Mouse (Mus musculus) stomach, embryonic 16.5 days (tissue): ENCODE measurements at regions not wholly inside any gene's neighbourhood (a gene's known extent, or its start where the extent isn't known, plus 50 kb on each side); places are given as distances from the start of the nearest gene placed in this dataset.

Experiments used
- ATAC-seq: fragments of 200-750 bp; cut with Nextera tagmentation; 2 replicates; pipeline ENCODE4 v1.8.0; 2017; ENCODE audit warnings: moderate number of reproducible peaks, moderate TSS enrichment; ENCODE audit not compliant: insufficient read depth, low FRiP score
- H3K27ac ChIP-seq: fragments of 300-500 bp; sonication (generic); 2 replicates; pipeline ENCODE4 v1.5.1; 2014; ENCODE audit warnings: low read length
- H3K27me3 ChIP-seq: fragments of 300-500 bp; sonication (generic); 2 replicates; pipeline ENCODE4 v1.6.1; 2014; ENCODE audit warnings: low read length, control low read depth, mixed read lengths; ENCODE audit not compliant: control insufficient read depth, insufficient read depth
- H3K36me3 ChIP-seq: fragments of 300-500 bp; sonication (generic); 2 replicates; pipeline ENCODE4 v1.6.1; 2014; ENCODE audit warnings: low read length; ENCODE audit not compliant: control insufficient read depth, insufficient read depth
- H3K4me1 ChIP-seq: fragments of 300-500 bp; sonication (generic); 2 replicates; pipeline ENCODE4 v1.6.1; 2014; ENCODE audit warnings: low read length, control low read depth, mixed read lengths; ENCODE audit not compliant: control insufficient read depth, insufficient read depth
- H3K4me2 ChIP-seq: fragments of 300-500 bp; sonication (generic); 2 replicates; pipeline ENCODE4 v1.6.1; 2014; ENCODE audit warnings: low read depth, low read length, mixed read lengths
- H3K4me3 ChIP-seq: fragments of 300-500 bp; sonication (generic); replicated peaks from 2 replicates; pipeline ENCODE4 v1.5.1; 2014; ENCODE audit warnings: mild to moderate bottlenecking, low read length
- H3K9ac ChIP-seq: fragments of 300-500 bp; sonication (generic); 2 replicates; pipeline ENCODE4 v1.6.1; 2014; ENCODE audit warnings: low read length
- H3K9me3 ChIP-seq: fragments of 300-500 bp; sonication (generic); replicated peaks from 2 replicates; pipeline ENCODE4 v1.6.1; 2016; ENCODE audit warnings: low read length, control low read depth; ENCODE audit not compliant: control insufficient read depth
- WGBS: fragments of 180-500 bp; shearing (Covaris S2); extraction: QIAGEN DNeasy Blood & Tissue Kit; methylation state at CpG from one replicate; pipeline ENCODE4 v1.1.7; 2014; 5-methylcytosine and 5-hydroxymethylcytosine counted together

DNA sequence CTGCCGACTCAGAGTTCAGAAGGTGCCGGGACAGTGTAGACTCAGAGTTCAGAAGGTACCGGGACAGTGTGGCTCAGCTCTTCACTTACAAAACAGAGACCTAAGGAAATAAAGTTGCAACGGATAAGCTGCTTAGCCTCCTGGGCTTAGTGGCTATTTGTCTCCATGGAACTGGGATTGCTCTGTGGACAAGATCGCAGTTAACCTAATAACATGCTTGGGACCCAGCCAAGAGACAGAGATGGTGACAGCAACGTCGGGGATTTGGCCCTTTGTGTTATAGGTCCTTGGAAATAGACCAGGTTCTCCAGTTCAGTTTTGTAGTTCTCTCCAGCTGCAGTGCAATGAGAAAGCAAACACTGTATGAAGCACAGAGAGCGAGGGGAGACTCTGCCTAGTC is 549.1 kb upstream of the Adam5 start:
- H3K27me3 ChIP-seq = no peaks in the 10 kb centered on the region
- H3K36me3 ChIP-seq = no peaks in the 10 kb centered on the region
- no peak overlapping the region for H3K9ac ChIP-seq
- H3K4me2 ChIP-seq = no peak overlapping the region
- WGBS = 55% methylated on average over 8 of the region's 8 CpGs
- ATAC-seq = no peak
- no peaks in the 10 kb centered on the region for H3K9me3 ChIP-seq
- no peak overlapping the region for H3K4me3 ChIP-seq
- no peaks in the 10 kb centered on the region for H3K4me1 ChIP-seq
- no peak overlapping the region for H3K27ac ChIP-seq

DNA sequence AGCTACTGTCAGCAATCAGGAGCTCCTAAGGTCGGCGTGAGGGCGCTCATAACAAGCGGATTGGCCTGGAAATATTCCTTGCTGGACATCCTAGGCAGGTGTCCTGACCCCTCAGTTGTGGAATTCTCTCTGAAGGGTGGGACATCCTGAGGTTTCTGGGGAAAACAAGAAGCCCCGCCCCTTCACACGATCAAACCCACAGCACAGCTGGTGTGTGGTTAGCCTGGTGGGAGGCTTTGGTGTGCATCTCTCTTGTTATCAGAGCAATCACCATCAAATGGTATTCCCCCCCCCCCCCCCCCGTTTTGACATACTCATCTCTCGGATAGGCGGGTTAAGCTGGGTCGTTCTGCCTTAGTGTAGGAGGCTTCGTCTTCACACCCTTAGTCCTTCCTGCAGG is 546.8 kb upstream of the Adam5 start:
- 42% methylated on average over 9 of the region's 11 CpGs for WGBS
- no peaks in the 10 kb centered on the region for H3K27me3 ChIP-seq
- H3K27ac ChIP-seq = no peak overlapping the region
- H3K4me2 ChIP-seq = no peak overlapping the region
- ATAC-seq = no peak
- H3K9ac ChIP-seq = no peak overlapping the region
- no peaks in the 10 kb centered on the region for H3K4me1 ChIP-seq
- H3K9me3 ChIP-seq = no peaks in the 10 kb centered on the region
- H3K36me3 ChIP-seq = no peaks in the 10 kb centered on the region
- no peak overlapping the region for H3K4me3 ChIP-seq

DNA sequence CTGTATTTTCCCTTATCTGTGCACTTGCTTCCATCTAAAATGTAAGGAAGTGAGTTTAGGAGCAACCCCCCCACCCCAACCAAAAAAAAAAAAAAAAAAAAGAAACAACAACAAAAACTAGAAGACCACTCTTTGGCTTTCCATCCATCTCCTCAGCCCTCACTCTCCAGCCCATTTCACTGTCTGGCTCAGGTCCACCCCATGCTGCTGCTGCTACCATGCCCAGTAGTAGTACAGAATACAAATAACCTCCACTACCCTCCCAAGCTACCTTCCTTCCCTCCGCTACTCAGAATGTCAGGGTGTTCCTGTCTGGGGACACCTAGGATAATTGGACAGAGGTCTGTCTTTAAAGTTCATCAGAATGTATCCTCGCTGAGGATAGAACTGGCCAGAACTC is 545.2 kb upstream of the Adam5 start:
- no peak overlapping the region for H3K27ac ChIP-seq
- H3K9ac ChIP-seq = no peak overlapping the region
- no peaks in the 10 kb centered on the region for H3K4me1 ChIP-seq
- 90% methylated on average over 2 of the region's 2 CpGs for WGBS
- no peak overlapping the region for H3K4me2 ChIP-seq
- no peaks in the 10 kb centered on the region for H3K27me3 ChIP-seq
- H3K36me3 ChIP-seq = no peaks in the 10 kb centered on the region
- no peaks in the 10 kb centered on the region for H3K9me3 ChIP-seq
- no peak for ATAC-seq
- H3K4me3 ChIP-seq = no peak overlapping the region

DNA sequence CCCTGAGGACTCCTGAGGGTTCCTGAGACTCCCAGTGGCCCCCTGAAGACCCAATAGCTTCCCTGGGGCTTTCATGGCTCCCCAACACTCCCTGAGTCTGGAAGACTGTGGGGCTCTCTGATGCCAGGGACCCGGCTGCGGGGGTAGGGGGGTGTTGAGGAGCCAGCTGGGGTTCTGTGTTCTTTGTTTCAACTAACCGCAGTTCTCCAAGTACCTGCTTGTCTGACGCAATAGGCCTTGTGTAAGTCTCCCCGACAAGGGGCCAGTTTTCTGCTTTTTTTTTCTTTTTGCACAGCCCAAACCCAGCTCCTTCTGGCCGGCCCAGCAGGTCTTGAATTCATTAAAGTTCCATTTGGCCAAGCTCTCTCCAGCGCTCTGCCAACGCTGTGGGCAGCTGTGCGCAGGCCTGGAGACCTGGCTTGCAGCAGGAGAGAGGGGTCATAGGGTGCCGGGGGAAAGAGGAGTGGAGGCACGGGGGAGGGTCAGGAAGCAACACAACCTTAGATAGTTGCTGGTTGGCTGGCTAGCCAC is 544.5 kb upstream of the Adam5 start:
- H3K4me1 ChIP-seq = no peaks in the 10 kb centered on the region
- no peak overlapping the region for H3K9ac ChIP-seq
- H3K4me2 ChIP-seq = peak overlapping the region; percentile 26; the same call in 1 of the 2 replicates
- ATAC-seq = no peak
- H3K27ac ChIP-seq = no peak overlapping the region
- H3K36me3 ChIP-seq = no peaks in the 10 kb centered on the region
- WGBS = 18% methylated on average over 11 of the region's 11 CpGs
- no peak overlapping the region for H3K4me3 ChIP-seq
- H3K27me3 ChIP-seq = no peaks in the 10 kb centered on the region
- H3K9me3 ChIP-seq = no peaks in the 10 kb centered on the region

DNA sequence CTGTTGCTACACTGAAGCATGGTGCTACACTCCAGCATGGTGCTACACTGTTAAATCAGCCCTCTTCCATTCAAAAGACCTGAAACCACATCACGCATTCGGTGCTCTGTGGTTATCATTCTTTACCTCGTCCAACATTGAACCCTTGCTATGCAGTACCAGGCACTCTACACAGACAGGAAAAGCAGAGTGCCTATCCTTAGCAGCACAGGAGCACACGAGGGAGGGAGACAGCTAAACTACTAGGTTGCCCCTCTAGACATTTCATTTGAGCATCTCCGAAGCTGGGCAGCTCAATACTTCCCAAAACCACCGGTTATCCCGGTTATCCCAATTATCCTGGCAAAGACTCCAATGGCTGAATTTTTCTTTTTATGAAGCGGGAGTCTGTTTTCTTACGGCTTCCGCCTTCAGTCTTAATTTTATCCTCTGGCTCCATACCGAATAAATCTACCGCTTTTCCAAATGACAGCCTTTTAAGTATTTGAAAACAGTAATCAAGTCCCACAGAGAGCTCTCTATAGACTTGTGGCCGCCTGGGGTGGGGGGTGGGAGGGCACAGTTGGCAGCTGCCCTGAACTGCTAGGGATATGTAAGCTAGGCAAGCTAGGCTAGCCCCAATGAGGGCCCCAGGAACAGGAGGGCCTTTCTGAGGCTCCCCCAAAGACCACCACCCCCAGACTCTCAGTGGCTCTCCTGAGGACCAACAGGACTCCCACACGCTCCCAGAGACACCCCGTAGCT is 543.8 kb upstream of the Adam5 start:
- WGBS = 55% methylated on average over 15 of the region's 15 CpGs

DNA sequence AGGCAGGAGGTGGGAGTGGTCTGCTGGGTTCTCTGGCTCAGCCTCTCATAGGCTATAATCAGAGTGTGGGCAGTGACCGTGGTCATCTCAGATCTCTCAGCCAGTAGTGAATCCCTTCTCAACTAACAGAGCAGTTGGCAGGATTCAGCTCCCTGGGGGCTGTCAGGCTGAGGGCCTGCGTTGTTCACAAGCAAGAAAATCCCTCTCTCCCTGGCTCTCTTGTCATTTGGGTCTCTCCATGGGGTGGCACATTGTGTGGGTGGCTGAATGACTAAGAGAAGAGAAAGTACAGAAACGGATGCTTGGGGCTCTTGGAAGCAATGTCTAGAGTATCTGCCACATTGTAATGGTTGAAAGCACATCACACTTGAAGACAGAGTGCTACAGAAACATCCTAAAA is 542.0 kb upstream of the Adam5 start:
- no peaks in the 10 kb centered on the region for H3K36me3 ChIP-seq
- no peak overlapping the region for H3K27ac ChIP-seq
- H3K9ac ChIP-seq = no peak overlapping the region
- peak; percentile 10; the same call in 1 of the 2 replicates for ATAC-seq
- no peaks in the 10 kb centered on the region for H3K9me3 ChIP-seq
- no peak overlapping the region for H3K4me3 ChIP-seq
- no peak overlapping the region for H3K4me2 ChIP-seq
- H3K4me1 ChIP-seq = no peaks in the 10 kb centered on the region
- H3K27me3 ChIP-seq = no peaks in the 10 kb centered on the region
- WGBS = 46% methylated on average over 3 of the region's 3 CpGs

More for the DNA sequence above, 543.8 kb upstream of the Adam5 start:
- H3K9ac ChIP-seq = no peak overlapping the region
- no peak for ATAC-seq
- no peak overlapping the region for H3K4me2 ChIP-seq
- no peaks in the 10 kb centered on the region for H3K36me3 ChIP-seq
- H3K9me3 ChIP-seq = no peaks in the 10 kb centered on the region
- no peak overlapping the region for H3K27ac ChIP-seq
- H3K4me1 ChIP-seq = no peaks in the 10 kb centered on the region
- H3K27me3 ChIP-seq = no peaks in the 10 kb centered on the region
- H3K4me3 ChIP-seq = no peak overlapping the region

DNA sequence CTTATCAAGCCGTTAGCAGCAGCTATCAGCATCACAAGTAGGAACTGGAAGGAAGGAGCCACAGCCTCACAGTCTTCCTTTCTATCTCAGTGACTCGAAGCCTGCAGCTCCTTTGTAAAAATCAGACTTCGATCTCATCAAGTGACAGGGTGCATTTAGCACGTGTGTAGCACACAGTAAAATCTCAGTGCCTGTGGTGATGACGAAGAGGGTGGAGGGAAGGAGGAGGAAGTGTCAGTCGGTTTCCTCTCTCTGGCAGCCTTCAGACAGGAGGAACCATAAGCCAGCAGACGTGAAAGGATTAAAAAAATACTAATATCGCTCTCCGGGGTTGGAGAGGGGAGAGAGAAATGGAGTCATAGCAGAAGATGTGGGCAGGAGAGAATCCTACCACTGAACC is 538.5 kb upstream of the Adam5 start:
- no peak overlapping the region for H3K9ac ChIP-seq
- WGBS = 51% methylated on average over 9 of the region's 9 CpGs
- H3K4me2 ChIP-seq = no peak overlapping the region
- H3K9me3 ChIP-seq = no peaks in the 10 kb centered on the region
- no peaks in the 10 kb centered on the region for H3K36me3 ChIP-seq
- H3K4me1 ChIP-seq = no peaks in the 10 kb centered on the region
- no peak overlapping the region for H3K27ac ChIP-seq
- no peak for ATAC-seq
- no peak overlapping the region for H3K4me3 ChIP-seq
- H3K27me3 ChIP-seq = no peaks in the 10 kb centered on the region

DNA sequence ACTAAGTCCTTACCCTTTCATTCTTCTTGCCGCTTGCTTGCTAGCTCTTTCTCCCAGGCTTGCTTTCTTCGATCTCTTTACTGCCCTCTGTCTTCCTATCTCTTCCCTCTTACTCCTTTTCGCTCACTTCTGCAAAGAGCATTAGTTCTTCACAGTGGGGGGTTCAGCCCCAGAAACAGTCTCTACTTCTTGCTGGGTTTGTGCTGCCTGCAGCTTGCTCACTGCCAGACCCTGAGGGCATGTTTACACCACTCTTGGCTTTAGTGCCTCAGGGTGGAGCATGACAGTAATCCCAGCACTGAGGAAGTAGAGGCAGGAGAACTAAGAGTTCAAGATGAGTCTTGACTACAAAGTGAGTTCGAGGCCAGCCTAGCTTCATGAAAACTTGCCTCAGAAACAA is 538.0 kb upstream of the Adam5 start:
- WGBS = 73% methylated on average over 4 of the region's 4 CpGs
- Histone ChIP-seq H3K27ac (no peak overlapping the region), H3K4me1 (no peaks in the 10 kb centered on the region), H3K27me3 (no peaks in the 10 kb centered on the region), H3K36me3 (no peaks in the 10 kb centered on the region), H3K9ac (no peak overlapping the region), H3K4me2 (no peak overlapping the region), H3K4me3 (no peak overlapping the region), H3K9me3 (no peaks in the 10 kb centered on the region)
- no peak for ATAC-seq

DNA sequence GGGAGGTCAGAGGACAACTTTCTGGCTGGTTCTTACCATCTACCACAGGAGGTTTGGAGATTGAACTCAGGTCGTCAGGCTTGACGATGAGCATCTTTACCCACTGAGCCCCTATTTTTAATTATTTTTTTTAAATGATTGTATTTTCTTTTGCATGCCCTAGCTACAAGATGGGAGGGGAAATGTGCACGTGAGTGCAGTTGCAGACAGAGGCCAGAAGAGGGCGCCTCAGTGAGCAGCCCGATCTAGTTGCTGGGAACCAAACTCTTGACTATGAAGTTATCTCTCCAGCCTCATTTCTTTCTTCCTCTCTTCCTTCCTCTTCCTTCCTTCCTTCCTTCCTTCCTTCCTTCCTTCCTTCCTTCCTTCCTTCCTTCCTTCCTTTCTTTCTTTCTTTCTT is 537.3 kb upstream of the Adam5 start:
- Histone ChIP-seq H3K9me3 (0 out of 2 replicates have a peak, but pooled peaks cover 4% of the 10 kb centered on the region), H3K36me3 (no peaks in the 10 kb centered on the region), H3K4me2 (no peak overlapping the region), H3K27ac (no peak overlapping the region), H3K4me3 (no peak overlapping the region), H3K27me3 (no peaks in the 10 kb centered on the region), H3K9ac (no peak overlapping the region), H3K4me1 (no peaks in the 10 kb centered on the region)
- WGBS = 90% methylated on average over 5 of the region's 5 CpGs
- ATAC-seq = no peak
